Mouse (Mus musculus) intestine, embryonic 16.5 days (tissue): ENCODE measurements around the gene Smap2. TPM values are rescaled to one million over a fixed set of nuclear protein-coding genes. Genes with fewer than 3 reads are reported as not detected.
"Not testable (repeated sequence)": the region's sequence is repeated elsewhere in the genome, so short reads cannot be mapped to it uniquely, and the experiment has no call there.

Source experiments
- ATAC-seq: fragments of 200-750 bp; cut with Nextera tagmentation; 2 replicates; pipeline ENCODE4 v1.8.0; 2017; ENCODE audit warnings: moderate TSS enrichment, moderate library complexity
- H3K27ac ChIP-seq: fragments of 300-500 bp; sonication (generic); 2 replicates; pipeline ENCODE4 v1.5.1; 2014; ENCODE audit warnings: mild to moderate bottlenecking, low read length
- H3K27me3 ChIP-seq: fragments of 300-500 bp; sonication (generic); replicated peaks from 2 replicates; pipeline ENCODE4 v1.6.1; 2014; ENCODE audit warnings: low read length, control low read depth, mixed read lengths; ENCODE audit not compliant: control insufficient read depth, insufficient read depth
- H3K36me3 ChIP-seq: fragments of 300-500 bp; sonication (generic); 2 replicates; pipeline ENCODE4 v1.6.1; 2014; ENCODE audit warnings: low read length, control low read depth; ENCODE audit not compliant: control insufficient read depth, insufficient read depth
- H3K4me1 ChIP-seq: fragments of 300-500 bp; sonication (generic); 2 replicates; pipeline ENCODE4 v1.6.1; 2014; ENCODE audit warnings: low read length, control low read depth, mixed read lengths; ENCODE audit not compliant: control insufficient read depth, insufficient read depth
- H3K4me2 ChIP-seq: fragments of 300-500 bp; sonication (generic); 2 replicates; pipeline ENCODE4 v1.6.1; 2014; ENCODE audit warnings: low read depth, low read length, control low read depth
- H3K4me3 ChIP-seq: fragments of 300-500 bp; sonication (generic); 2 replicates; pipeline ENCODE4 v1.5.1; 2014; ENCODE audit warnings: mild to moderate bottlenecking, low read length
- H3K9ac ChIP-seq: fragments of 300-500 bp; sonication (generic); 2 replicates; pipeline ENCODE4 v1.6.1; 2014; ENCODE audit warnings: low read depth, low read length
- H3K9me3 ChIP-seq: fragments of 300-500 bp; sonication (generic); 2 replicates; pipeline ENCODE4 v1.6.1; 2016; ENCODE audit warnings: low read length, control low read depth; ENCODE audit not compliant: control insufficient read depth
- WGBS: fragments of 180-500 bp; shearing (Covaris S2); extraction: QIAGEN DNeasy Blood & Tissue Kit; methylation state at CpG from one replicate; pipeline ENCODE4 v1.1.7; 2014; 5-methylcytosine and 5-hydroxymethylcytosine counted together
- polyA plus RNA-seq: library from polyadenylated mRNA; unstranded; fragments of >200 nt; fragmentation: Nextera tagmentation; extraction: Ambion mirVana; gene quantifications from 2 replicates; pipeline ENCODE4 v1.2.1, GENCODE M21; 2015

Smap2 gene
- 12.2 and 14.2 TPM in 2 replicates for polyA plus RNA-seq

- under 1% methylated on average over 42 of the region's 48 CpGs for WGBS
- Histone ChIP-seq H3K36me3 (no peaks in the 10 kb centered on the region), H3K4me2 (peak within 1 kb of the TSS; percentile 82), H3K9ac (peak within 1 kb of the TSS; percentile 98), H3K4me1 (peaks cover 11% of the 10 kb centered on the region), H3K4me3 (peak within 1 kb of the TSS; percentile 99), H3K27me3 (no peaks in the 10 kb centered on the region), H3K9me3 (no peaks in the 10 kb centered on the region), H3K27ac (peak within 1 kb of the TSS; percentile 82)
- ATAC-seq, result peak; percentile 97
Observed at GRCm38 (mm10) chr4:121016928-121017657, at the start of gene Smap2. TSS of gene Smap2 (minus strand) at chr4:121017247.

GRCm38 (mm10) chr4:121065336-121065735 is 48.3 kb upstream of the Smap2 start:
- ATAC-seq, result no peak
- H3K9me3 ChIP-seq, result no peaks in the 10 kb centered on the region
- H3K36me3 ChIP-seq, result peaks cover 8% of the 10 kb centered on the region
- WGBS, result 65% methylated on average over 2 of the region's 2 CpGs
- H3K4me2 ChIP-seq, result no peak overlapping the region
- no peak overlapping the region for H3K4me3 ChIP-seq
- H3K27me3 ChIP-seq, result no peaks in the 10 kb centered on the region
- no peaks in the 10 kb centered on the region for H3K4me1 ChIP-seq
- no peak overlapping the region for H3K27ac ChIP-seq
- no peak overlapping the region for H3K9ac ChIP-seq

DNA sequence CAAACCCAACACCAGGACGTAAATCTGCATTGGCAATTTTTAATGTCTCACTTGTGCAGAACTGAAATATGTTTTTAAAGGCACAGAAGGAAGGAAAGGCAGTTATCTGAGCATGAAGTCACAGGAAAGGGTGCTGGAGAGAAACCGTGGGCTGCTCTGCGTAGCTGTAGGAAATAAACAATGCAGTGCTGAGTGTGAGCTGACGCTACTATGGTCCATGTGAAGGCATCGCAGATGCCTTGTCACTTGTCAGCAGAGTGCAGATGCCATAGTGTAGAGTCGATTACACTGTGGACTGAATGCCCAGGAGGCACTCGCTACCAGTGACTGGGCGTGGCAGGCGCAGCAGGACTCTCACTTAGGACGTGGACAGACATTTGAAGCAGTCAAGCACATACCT is 42.2 kb upstream of the Smap2 start:
- ATAC-seq, H3K27me3 ChIP-seq, H3K36me3 ChIP-seq, H3K4me2 ChIP-seq, H3K4me1 ChIP-seq, H3K27ac ChIP-seq, H3K9ac ChIP-seq, H3K4me3 ChIP-seq, H3K9me3 ChIP-seq: not testable (repeated sequence)
- WGBS, result 88% methylated on average over 10 of the region's 10 CpGs

DNA sequence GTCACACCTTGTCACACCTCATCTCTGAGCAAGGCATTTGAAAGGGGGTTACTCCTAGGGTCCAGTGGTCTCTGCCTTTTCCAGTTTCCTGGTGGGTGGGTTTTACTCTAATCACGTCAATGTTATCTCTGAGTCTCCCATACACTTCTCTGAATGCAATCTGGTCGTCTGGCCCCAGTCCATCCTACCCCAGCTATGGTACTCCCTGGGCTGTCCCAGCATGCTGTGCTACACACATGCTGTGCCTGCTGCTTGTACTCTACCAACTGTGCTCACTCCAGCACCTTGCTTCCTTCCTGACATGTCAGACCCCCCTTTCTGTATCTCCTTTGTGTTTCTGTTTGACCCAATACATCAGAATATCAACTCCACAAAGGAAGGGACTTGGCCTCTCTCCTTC is 40.0 kb upstream of the Smap2 start:
- ATAC-seq, result no peak
- Histone ChIP-seq H3K9me3 (no peaks in the 10 kb centered on the region), H3K27ac (no peak overlapping the region), H3K36me3 (no peaks in the 10 kb centered on the region), H3K4me2 (no peak overlapping the region), H3K4me1 (no peaks in the 10 kb centered on the region), H3K27me3 (no peaks in the 10 kb centered on the region), H3K4me3 (no peak overlapping the region), H3K9ac (no peak overlapping the region)
- 58% methylated on average over 2 of the region's 2 CpGs for WGBS

- no peaks in the 10 kb centered on the region for H3K36me3 ChIP-seq
- H3K4me3 ChIP-seq, result no peak overlapping the region
- no peaks in the 10 kb centered on the region for H3K27me3 ChIP-seq
- H3K9ac ChIP-seq, result no peak overlapping the region
- H3K27ac ChIP-seq, result no peak overlapping the region
- H3K4me1 ChIP-seq, result no peaks in the 10 kb centered on the region
- 37% methylated on average over 3 of the region's 3 CpGs for WGBS
- no peak for ATAC-seq
- H3K9me3 ChIP-seq, result no peaks in the 10 kb centered on the region
- H3K4me2 ChIP-seq, result no peak overlapping the region
Observed at GRCm38 (mm10) chr4:121056342-121056741, 39.3 kb upstream of the Smap2 start.

DNA sequence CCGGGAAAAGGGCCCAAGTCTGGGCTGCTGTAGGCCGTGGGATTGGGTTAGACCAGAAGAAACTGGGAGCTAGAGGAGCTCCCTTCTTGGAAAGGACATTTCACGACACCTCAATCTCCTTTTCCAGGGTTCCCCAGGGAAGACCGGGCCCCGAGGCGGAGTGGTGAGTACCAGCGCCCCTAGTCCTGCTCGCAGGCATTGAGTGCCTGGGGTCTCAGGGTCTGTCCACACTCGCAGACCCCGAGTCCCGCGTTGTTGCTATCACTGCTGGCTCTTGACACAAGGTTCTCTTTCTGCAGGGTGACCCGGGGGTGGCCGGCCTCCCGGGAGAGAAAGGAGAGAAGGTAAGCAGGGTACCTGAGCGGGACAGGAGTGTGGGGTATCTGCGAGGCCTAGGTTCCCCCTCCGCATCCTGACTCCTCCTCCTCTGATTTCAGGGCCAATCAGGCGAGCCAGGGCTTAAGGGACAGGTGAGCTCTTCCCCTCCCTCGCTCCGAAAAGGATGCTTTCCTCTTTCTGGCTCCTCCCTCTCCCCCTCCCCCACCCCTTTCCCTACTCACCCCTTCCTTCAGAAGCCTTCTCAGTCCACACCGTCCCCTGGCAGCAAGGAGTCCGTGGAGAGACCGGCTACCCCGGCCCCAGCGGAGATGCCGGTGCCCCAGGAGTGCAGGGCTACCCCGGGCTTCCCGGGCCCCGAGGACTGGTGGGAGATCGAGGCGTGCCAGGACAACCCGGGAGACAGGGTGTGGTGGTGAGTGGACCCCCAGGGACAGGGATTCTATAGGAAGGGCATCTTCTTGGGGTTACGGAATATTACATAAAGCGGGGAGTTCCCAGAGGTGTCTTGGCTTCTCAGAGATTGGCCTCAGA is 35.6 kb upstream of the Smap2 start:
- no peak for ATAC-seq

DNA sequence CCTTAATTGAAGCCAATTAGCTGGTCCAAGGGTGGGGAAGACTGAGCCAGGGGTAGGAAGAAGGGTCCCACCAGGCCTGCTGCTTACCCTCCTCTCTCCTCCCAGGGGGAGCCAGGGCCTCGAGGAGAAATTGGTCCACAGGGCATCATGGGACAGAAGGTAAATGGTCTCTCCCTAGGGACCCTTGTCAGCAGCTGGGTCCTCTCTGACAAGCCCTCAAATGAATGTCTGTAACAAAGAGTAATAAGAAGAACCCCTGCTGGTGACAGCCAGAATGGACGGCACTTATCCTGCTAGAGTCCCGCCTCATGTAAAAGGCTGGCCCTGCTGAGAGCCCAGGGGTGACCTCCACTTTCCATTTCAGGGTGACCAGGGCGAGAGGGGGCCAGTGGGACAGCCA is 34.8 kb upstream of the Smap2 start:
- Histone ChIP-seq H3K9me3 (no peaks in the 10 kb centered on the region), H3K27ac (no peak overlapping the region), H3K4me2 (no peak overlapping the region), H3K36me3 (no peaks in the 10 kb centered on the region), H3K9ac (no peak overlapping the region), H3K4me3 (no peak overlapping the region), H3K27me3 (no peaks in the 10 kb centered on the region), H3K4me1 (no peaks in the 10 kb centered on the region)
- ATAC-seq, result no peak
- 45% methylated on average over 4 of the region's 4 CpGs for WGBS

More for the DNA sequence above, 35.6 kb upstream of the Smap2 start:
- no peaks in the 10 kb centered on the region for H3K4me1 ChIP-seq
- H3K9me3 ChIP-seq, result no peaks in the 10 kb centered on the region
- WGBS, result 19% methylated on average over 35 of the region's 35 CpGs
- no peak overlapping the region for H3K27ac ChIP-seq
- no peak overlapping the region for H3K9ac ChIP-seq
- H3K36me3 ChIP-seq, result no peaks in the 10 kb centered on the region
- H3K27me3 ChIP-seq, result no peaks in the 10 kb centered on the region
- H3K4me2 ChIP-seq, result no peak overlapping the region; the same call in 1 of the 2 replicates
- no peak overlapping the region for H3K4me3 ChIP-seq

DNA sequence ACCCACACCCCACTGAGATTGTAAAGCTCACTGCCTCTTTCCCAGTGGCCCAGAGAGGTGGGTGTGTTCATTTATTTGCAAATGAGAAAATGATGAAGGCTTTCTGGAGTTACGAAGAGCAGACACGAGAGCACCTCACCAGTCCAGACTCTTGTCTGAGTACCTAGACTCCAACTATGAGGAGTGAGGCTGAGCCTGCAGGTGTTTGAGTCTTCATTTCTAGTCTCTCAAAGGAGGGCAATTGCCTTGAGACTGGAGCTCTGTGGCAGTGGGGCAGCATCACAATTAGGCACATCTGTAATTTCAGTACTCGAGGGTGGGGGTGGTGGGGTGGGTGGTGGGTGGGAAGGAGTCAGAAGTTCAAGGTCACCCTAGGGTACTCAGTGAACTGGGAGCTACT is 25.9 kb upstream of the Smap2 start:
- Histone ChIP-seq H3K27me3 (peaks cover 8% of the 10 kb centered on the region; the same call in 1 of the 2 replicates), H3K4me3 (no peak overlapping the region), H3K4me2 (no peak overlapping the region), H3K4me1 (peaks cover 20% of the 10 kb centered on the region), H3K9me3 (no peaks in the 10 kb centered on the region), H3K9ac (no peak overlapping the region), H3K36me3 (no peaks in the 10 kb centered on the region), H3K27ac (no peak overlapping the region)
- WGBS, result 72% methylated on average over 3 of the region's 3 CpGs
- ATAC-seq, result no peak

- no peak for ATAC-seq
- 75% methylated on average over 5 of the region's 5 CpGs for WGBS
- Histone ChIP-seq H3K4me2 (no peak overlapping the region), H3K9me3 (no peaks in the 10 kb centered on the region), H3K36me3 (no peaks in the 10 kb centered on the region), H3K9ac (no peak overlapping the region), H3K27me3 (peaks cover 8% of the 10 kb centered on the region; the same call in 1 of the 2 replicates), H3K4me1 (peaks cover 20% of the 10 kb centered on the region), H3K4me3 (no peak overlapping the region), H3K27ac (no peak overlapping the region)
Observed at GRCm38 (mm10) chr4:121042472-121042871, 25.4 kb upstream of the Smap2 start.
